Mouse (Mus musculus) adipose tissue, adult 10 weeks (tissue): ENCODE data around the gene Vmn1r128. TPM values are rescaled to one million over a fixed set of nuclear protein-coding genes. Genes with fewer than 3 reads are reported as not detected.

ENCODE experiments used
- polyA plus RNA-seq: library from polyadenylated mRNA; stranded (reverse); fragments of 350-450 nt; fragmentation: Illumina TruSeq; extraction: RNeasy Lipid Tissue Mini Kit (QIAGEN cat#74804); gene quantifications from one replicate; pipeline ENCODE4 v1.2.3, GENCODE M21; 2014; ENCODE audit warnings: low read depth, low replicate concordance

Vmn1r128 gene
- not detected for polyA plus RNA-seq

GRCm38 (mm10) chr7:21349073-21349472 is at the start of gene Vmn1r128:
Gene Vmn1r128, plus strand, starts transcription at chr7:21349373.

GRCm38 (mm10) chr7:21301367-21301766 is 47.8 kb upstream of the Vmn1r128 start, which contains the start of gene Vmn1r126:
Gene Vmn1r126, minus strand, starts transcription at chr7:21301467.

GRCm38 (mm10) chr7:21319761-21320160 is 29.4 kb upstream of the Vmn1r128 start, which contains the start of gene Vmn1r127:
Gene Vmn1r127, minus strand, starts transcription at chr7:21319861.

GRCm38 (mm10) chr7:21361191-21361590 is 12.0 kb downstream of the Vmn1r128 start, which contains the start of gene Vmn1r129:
Gene Vmn1r129, minus strand, starts transcription at chr7:21361291.

Other genes starting within 250 kb of the Vmn1r128 start
- not detected for gene Vmn1r122, start 215.2 kb upstream of the Vmn1r128 start, polyA plus RNA-seq
- gene Vmn1r123, start 187.2 kb upstream of the Vmn1r128 start, polyA plus RNA-seq: not detected
- gene Gm5157, start 158.9 kb upstream of the Vmn1r128 start, polyA plus RNA-seq: not detected
- gene Vmn1r124, start 88.8 kb upstream of the Vmn1r128 start, polyA plus RNA-seq: not detected
- not detected for gene Vmn1r125, start 77.2 kb upstream of the Vmn1r128 start, polyA plus RNA-seq
- gene Vmn1r126, start 47.9 kb upstream of the Vmn1r128 start, polyA plus RNA-seq: not detected
- gene Vmn1r127, start 29.5 kb upstream of the Vmn1r128 start, polyA plus RNA-seq: not detected
- gene Vmn1r129, start 11.9 kb downstream of the Vmn1r128 start, polyA plus RNA-seq: not detected
- not detected for gene Gm6882, start 83.4 kb downstream of the Vmn1r128 start, polyA plus RNA-seq
- gene Vmn1r130, start 162.4 kb downstream of the Vmn1r128 start, polyA plus RNA-seq: not detected
- not detected for gene Vmn1r131, start 196.7 kb downstream of the Vmn1r128 start, polyA plus RNA-seq